Mouse (Mus musculus): ENCODE measurements around the gene Tmeff2. TPM values are rescaled to one million over a fixed set of nuclear protein-coding genes. Genes with fewer than 3 reads are reported as not detected.

Gene Tmeff2
- polyA plus RNA-seq, 1 experiment from 2014 or later, result 11.2 TPM

DNA sequence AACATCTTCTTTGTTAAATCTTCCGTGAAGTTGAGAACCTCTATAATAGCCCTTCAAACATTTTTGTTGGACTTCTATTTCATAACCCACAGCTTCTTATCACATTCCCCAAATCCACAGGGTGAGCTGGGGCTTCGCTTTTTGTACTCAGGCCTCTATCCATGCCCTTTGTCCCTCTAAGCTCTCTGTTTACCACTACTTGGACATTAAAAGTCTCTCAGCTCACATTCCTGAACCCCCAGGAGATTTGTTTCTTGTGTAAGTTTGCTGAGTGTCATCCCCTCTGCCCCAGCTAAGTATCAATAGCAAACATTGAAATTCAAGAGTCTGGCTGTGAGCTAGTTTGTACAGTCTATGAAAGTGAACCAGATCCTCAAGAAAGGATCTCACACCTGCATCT is 90.2 kb downstream of the Tmeff2 start:
- no peak overlapping the region for H3K4me3 ChIP-seq (replicated peaks)
- H3K9ac ChIP-seq, result no peak overlapping the region
- no peaks in the 10 kb centered on the region for H3K27me3 ChIP-seq
- H3K4me1 ChIP-seq, result no peaks in the 10 kb centered on the region
- no peaks in the 10 kb centered on the region for H3K9me3 ChIP-seq
- no peak for ATAC-seq (ENCODE audit: low FRiP score)
- no peak overlapping the region for H3K4me2 ChIP-seq
- 69% methylated on average over 2 of the region's 2 CpGs for WGBS
- H3K36me3 ChIP-seq (replicated peaks), result no peaks in the 10 kb centered on the region
- no peak overlapping the region for H3K27ac ChIP-seq

DNA sequence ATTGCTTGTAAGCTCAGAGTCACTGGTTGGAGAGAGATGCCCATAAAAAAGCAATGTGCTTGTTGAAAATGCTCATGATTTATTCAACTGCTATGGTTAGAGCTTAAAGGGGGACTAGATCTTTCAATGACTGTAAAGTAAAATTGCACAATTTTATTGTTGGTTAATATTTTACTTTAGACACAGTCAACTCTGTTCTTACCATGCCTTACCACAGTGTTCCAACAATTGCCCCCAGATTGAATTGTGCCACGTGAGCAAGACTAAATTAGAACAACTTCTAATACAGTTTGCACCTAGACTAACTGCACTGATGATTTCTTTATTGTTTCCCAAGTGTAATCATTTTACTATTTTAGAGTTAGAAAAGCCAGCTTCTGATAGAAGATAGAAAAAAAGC is 94.1 kb downstream of the Tmeff2 start:
- no peak overlapping the region for H3K4me3 ChIP-seq (replicated peaks)
- no peaks in the 10 kb centered on the region for H3K36me3 ChIP-seq (replicated peaks)
- no peaks in the 10 kb centered on the region for H3K27me3 ChIP-seq
- no peak for ATAC-seq (ENCODE audit: low FRiP score)
- no peaks in the 10 kb centered on the region for H3K9me3 ChIP-seq
- WGBS, result 89% methylated on average over 1 of the region's 1 CpGs
- no peak overlapping the region for H3K9ac ChIP-seq
- H3K27ac ChIP-seq, result no peak overlapping the region
- no peaks in the 10 kb centered on the region for H3K4me1 ChIP-seq
- H3K4me2 ChIP-seq, result no peak overlapping the region

DNA sequence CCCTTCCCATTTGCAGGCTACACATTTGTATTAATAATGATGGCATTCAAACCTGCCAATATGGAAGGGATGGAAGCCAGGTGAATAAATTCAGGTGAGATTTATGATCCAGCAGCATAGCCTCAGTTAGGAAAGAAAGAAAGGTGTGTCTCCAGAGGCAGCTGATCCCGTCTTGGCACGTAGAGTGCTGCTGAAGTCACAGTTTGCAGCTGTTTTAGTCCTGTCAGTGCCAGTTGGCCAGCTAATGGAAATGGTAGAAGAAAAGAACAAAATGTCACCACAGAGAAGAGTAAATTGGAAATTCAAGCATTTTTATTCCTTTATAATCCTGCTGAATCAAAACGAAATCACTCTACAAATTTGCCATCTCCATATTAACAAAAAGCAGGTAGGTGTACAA is 99.3 kb downstream of the Tmeff2 start:
- ATAC-seq (ENCODE audit: low FRiP score), result no peak
- 93% methylated on average over 3 of the region's 3 CpGs for WGBS
- Histone ChIP-seq H3K4me3 (replicated peaks) (no peak overlapping the region), H3K9me3 (no peaks in the 10 kb centered on the region), H3K27ac (no peak overlapping the region), H3K27me3 (no peaks in the 10 kb centered on the region), H3K4me1 (no peaks in the 10 kb centered on the region), H3K36me3 (replicated peaks) (no peaks in the 10 kb centered on the region), H3K9ac (no peak overlapping the region), H3K4me2 (no peak overlapping the region)

DNA sequence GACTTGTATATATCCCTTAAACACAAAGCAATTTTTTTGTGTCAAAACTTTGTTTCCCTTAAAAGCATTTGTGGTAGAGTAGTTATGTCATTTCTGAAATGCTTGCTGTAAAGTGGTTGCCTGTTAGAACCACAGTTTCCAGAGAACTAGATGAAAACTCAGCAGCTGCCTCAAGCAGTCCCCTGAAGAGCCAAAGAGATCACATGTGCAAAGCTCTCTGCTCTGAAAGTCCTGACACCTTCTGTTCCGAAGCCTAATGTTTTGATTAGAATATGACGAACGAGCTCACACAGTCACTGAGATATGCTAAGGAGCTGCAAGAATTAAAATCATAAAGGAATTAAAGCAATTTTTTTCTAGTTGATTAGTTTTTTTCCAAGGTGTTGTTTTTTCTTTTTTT is 107.9 kb downstream of the Tmeff2 start:
- H3K27ac ChIP-seq, result no peak overlapping the region
- WGBS, result 78% methylated on average over 3 of the region's 3 CpGs
- no peak overlapping the region for H3K4me2 ChIP-seq
- H3K36me3 ChIP-seq (replicated peaks), result no peaks in the 10 kb centered on the region
- H3K4me1 ChIP-seq, result no peaks in the 10 kb centered on the region
- no peak overlapping the region for H3K9ac ChIP-seq
- no peaks in the 10 kb centered on the region for H3K27me3 ChIP-seq
- H3K9me3 ChIP-seq, result no peaks in the 10 kb centered on the region
- ATAC-seq (ENCODE audit: low FRiP score), result no peak
- no peak overlapping the region for H3K4me3 ChIP-seq (replicated peaks)

DNA sequence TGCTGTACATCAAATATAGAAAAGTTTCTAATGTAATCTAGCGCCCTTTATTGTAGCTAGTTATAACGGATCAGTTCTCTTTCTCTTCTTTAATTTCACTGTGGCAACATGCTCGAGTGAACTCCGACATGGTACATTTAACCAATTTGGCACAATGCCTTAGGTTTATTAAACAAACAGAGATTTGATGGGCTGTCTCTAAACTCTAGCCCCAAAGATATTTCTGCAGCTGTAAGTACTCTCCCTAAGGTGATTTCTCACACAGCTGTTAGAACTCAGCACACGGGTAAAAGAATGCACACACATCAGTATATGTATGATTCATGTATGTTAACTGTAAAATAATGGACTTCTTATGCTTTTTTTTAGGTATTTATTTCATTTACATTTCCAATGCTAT is 139.8 kb downstream of the Tmeff2 start:
- no peak overlapping the region for H3K27ac ChIP-seq
- no peaks in the 10 kb centered on the region for H3K4me1 ChIP-seq
- H3K4me2 ChIP-seq, result no peak overlapping the region
- H3K27me3 ChIP-seq, result no peaks in the 10 kb centered on the region
- no peaks in the 10 kb centered on the region for H3K36me3 ChIP-seq (replicated peaks)
- 86% methylated on average over 5 of the region's 5 CpGs for WGBS
- no peak overlapping the region for H3K4me3 ChIP-seq (replicated peaks)
- H3K9ac ChIP-seq, result no peak overlapping the region
- ATAC-seq (ENCODE audit: low FRiP score), result no peak
- no peaks in the 10 kb centered on the region for H3K9me3 ChIP-seq

DNA sequence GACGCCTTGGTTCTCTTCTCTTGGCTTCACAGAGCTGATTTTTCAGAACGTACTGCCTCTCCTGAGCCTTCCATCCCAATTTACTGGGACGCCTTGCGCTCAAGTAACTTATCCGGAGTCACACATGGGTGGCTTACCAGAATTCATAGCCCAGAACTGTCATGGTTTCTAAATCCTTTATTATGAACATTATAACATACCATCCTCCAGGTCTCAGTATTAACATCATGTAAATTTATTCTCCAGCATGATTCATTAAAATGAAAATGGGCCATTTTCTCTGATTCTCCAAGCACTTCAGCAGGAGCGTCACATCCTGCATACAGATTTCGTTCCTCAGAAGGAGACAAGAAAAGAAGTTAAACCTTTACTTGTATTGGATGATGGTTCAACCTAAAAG is 144.4 kb downstream of the Tmeff2 start:
- Histone ChIP-seq H3K27ac (no peak overlapping the region), H3K9ac (no peak overlapping the region), H3K4me1 (no peaks in the 10 kb centered on the region), H3K27me3 (no peaks in the 10 kb centered on the region), H3K4me2 (no peak overlapping the region), H3K9me3 (no peaks in the 10 kb centered on the region), H3K36me3 (replicated peaks) (no peaks in the 10 kb centered on the region), H3K4me3 (replicated peaks) (no peak overlapping the region)
- no peak for ATAC-seq (ENCODE audit: low FRiP score)
- 84% methylated on average over 7 of the region's 7 CpGs for WGBS

DNA sequence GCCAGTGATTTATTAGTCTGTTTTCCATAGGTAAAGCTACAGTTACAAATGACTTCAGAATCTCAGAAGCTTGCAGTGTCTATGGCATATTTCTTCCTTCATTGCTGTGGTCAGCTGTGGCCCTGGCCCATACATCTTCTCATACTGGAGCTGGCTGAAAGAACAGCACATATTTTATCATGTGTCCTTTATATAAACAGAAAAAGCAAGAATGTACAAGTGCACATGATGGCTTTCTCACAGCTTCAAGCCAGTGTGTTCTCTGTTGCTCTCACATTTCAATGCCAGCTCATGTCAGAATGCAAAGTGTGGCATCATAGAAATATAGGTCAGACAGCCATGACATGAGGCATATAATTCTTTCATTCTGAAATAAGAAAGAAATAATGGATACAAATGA is 164.1 kb downstream of the Tmeff2 start:
- Histone ChIP-seq H3K9ac (no peak overlapping the region), H3K4me2 (no peak overlapping the region), H3K27me3 (no peaks in the 10 kb centered on the region), H3K36me3 (replicated peaks) (no peaks in the 10 kb centered on the region), H3K9me3 (no peaks in the 10 kb centered on the region), H3K27ac (no peak overlapping the region), H3K4me3 (replicated peaks) (no peak overlapping the region), H3K4me1 (no peaks in the 10 kb centered on the region)
- no peak for ATAC-seq (ENCODE audit: low FRiP score)

DNA sequence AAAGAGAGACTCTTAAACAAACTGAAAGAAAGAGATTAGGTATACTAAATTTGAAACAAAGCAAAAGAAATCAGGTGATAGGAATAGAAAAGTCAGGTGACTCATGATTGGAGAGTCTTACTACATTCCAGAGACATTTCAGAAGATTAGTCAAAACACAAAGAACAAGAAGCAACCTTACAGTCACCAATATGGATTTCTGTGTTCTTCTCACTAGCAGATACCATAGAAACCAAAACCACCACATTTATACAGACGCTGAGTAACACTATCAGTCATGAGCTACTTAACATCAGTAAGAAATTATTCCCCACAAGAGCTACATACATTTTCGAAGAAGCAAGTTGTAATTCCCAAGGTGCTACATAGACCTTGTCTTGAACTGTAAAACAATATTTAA is 165.2 kb downstream of the Tmeff2 start:
- ATAC-seq (ENCODE audit: low FRiP score), result no peak
- Histone ChIP-seq H3K36me3 (replicated peaks) (no peaks in the 10 kb centered on the region), H3K27ac (no peak overlapping the region), H3K9ac (no peak overlapping the region), H3K4me3 (replicated peaks) (no peak overlapping the region), H3K4me2 (no peak overlapping the region), H3K9me3 (no peaks in the 10 kb centered on the region), H3K4me1 (no peaks in the 10 kb centered on the region), H3K27me3 (no peaks in the 10 kb centered on the region)
- WGBS, result 93% methylated on average over 2 of the region's 2 CpGs

DNA sequence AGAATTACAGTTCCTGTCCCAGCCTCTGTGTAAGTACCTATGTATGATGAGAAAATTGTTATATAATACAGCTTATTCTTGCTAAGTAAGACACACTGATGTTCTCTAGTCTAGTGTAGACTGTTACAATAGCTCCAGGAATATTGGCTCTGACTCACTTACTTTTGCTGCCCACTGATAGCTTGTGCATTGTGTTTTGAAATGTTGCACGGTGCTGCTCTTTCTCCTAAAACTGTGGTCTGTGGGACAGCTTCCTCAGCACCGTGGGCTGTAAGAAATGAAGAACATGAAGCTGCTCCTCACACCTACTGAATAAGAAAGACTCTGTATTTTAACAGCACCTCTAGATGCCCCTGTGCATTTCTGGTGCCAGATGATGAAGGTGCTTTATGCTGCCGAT is 168.4 kb downstream of the Tmeff2 start:
- H3K4me3 ChIP-seq (replicated peaks), result no peak overlapping the region
- ATAC-seq (ENCODE audit: low FRiP score), result no peak

DNA sequence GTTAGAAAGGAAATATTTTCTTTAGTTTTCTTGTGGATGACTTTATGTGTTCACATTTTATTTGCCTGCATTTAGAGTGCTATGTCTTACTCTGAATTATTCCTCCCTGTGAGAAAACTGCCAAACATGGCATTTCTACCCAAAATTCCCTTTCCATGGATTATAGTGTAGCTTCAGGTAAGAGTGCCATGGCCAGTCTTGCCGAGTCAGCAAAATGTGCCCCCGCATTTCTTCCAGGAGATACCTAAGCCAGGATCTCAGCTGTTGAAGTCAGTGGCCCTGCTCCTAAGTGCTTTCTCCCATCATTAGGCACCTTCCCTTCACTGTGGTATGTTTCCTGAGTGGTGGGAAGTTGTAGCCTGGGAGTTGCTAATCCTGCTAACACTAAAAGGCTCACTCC is 168.8 kb downstream of the Tmeff2 start:
- no peak for ATAC-seq (ENCODE audit: low FRiP score)
- no peaks in the 10 kb centered on the region for H3K9me3 ChIP-seq
- no peak overlapping the region for H3K9ac ChIP-seq
- no peak overlapping the region for H3K4me2 ChIP-seq
- no peak overlapping the region for H3K4me3 ChIP-seq (replicated peaks)
- no peaks in the 10 kb centered on the region for H3K4me1 ChIP-seq
- no peak overlapping the region for H3K27ac ChIP-seq
- no peaks in the 10 kb centered on the region for H3K27me3 ChIP-seq
- WGBS, result 92% methylated on average over 2 of the region's 2 CpGs
- no peaks in the 10 kb centered on the region for H3K36me3 ChIP-seq (replicated peaks)

More for the DNA sequence above, 168.4 kb downstream of the Tmeff2 start:
- Histone ChIP-seq H3K27ac (no peak overlapping the region), H3K36me3 (replicated peaks) (no peaks in the 10 kb centered on the region), H3K9ac (no peak overlapping the region), H3K4me1 (no peaks in the 10 kb centered on the region), H3K9me3 (no peaks in the 10 kb centered on the region), H3K27me3 (no peaks in the 10 kb centered on the region), H3K4me2 (no peak overlapping the region)
- 87% methylated on average over 3 of the region's 3 CpGs for WGBS

DNA sequence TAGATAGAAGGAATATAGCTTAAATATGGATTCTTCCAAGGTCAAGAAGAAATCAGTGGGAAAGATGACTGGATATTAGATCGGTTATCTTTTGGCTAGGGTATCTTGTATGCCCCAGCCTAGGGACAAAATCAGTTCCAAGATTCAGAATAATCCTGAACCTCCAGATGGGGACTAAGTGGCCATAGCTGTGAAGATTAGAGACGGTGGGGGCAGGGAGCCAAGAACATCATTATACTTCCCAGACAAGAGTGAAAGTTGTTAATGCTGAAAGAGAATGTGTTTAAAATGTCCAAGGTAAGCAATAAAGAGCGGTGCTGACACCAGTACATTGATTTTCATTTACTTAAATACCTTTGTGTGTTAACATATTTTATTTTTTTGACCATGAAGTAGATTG is 173.6 kb downstream of the Tmeff2 start:
- WGBS, result 93% methylated on average over 3 of the region's 3 CpGs
- Histone ChIP-seq H3K4me1 (peaks cover 8% of the 10 kb centered on the region), H3K9ac (no peak overlapping the region), H3K27ac (no peak overlapping the region), H3K4me2 (no peak overlapping the region), H3K36me3 (replicated peaks) (no peaks in the 10 kb centered on the region), H3K9me3 (no peaks in the 10 kb centered on the region), H3K27me3 (no peaks in the 10 kb centered on the region), H3K4me3 (replicated peaks) (no peak overlapping the region)
- ATAC-seq (ENCODE audit: low FRiP score), result no peak

DNA sequence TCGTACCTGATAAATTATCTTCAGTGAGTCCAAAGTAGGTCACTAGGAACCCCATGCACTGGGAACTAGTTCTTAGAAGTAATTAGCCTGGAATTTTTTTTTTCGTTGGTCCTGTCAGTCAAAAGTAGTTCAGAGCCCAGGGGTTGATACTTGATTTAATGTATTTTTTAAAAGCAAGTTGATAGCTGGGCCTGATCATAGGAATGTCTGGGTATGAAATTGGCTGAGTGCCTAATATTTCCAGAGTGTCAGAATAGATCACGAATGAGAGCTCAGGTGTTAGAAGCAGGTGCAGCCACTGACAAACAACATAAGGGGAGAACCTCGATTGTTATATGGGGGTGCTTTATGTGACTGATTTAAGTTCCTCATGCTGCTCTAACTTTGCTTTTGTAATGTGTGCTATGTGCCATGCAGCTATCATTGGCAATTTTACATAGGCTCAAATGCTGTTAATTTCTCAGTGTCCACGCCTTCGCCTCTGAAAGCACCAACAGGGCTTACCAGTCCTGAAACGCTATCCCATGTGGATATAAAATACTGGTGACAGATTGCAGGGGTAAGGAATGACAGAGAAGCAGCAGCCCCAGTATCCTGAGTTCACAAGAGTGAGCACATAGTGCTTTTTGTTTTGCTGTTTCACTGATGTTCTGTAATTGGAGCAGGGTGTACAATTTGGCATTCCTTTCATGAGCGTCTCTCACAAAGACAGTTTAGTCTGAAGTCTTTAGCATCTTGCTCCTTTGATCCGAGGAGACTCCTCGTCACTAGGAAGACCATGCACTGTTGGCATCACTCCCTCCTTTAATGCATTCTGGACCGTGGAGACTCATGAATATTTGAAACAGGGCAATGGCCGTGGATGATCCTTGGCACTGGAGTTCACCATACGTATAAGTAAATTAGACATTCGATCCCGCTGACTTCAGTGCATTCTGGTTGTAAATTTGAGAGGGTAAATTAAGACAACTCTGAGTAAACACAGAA is 175.6 kb downstream of the Tmeff2 start:
- H3K27me3 ChIP-seq, result no peaks in the 10 kb centered on the region
- H3K4me1 ChIP-seq, result peaks cover 8% of the 10 kb centered on the region
- ATAC-seq (ENCODE audit: low FRiP score), result peak; percentile 57; the same call in 1 of the 2 replicates
- 58% methylated on average over 15 of the region's 15 CpGs for WGBS
- H3K9ac ChIP-seq, result no peak overlapping the region
- H3K36me3 ChIP-seq (replicated peaks), result no peaks in the 10 kb centered on the region
- H3K27ac ChIP-seq, result no peak overlapping the region
- no peaks in the 10 kb centered on the region for H3K9me3 ChIP-seq
- no peak overlapping the region for H3K4me2 ChIP-seq
- no peak overlapping the region for H3K4me3 ChIP-seq (replicated peaks)

DNA sequence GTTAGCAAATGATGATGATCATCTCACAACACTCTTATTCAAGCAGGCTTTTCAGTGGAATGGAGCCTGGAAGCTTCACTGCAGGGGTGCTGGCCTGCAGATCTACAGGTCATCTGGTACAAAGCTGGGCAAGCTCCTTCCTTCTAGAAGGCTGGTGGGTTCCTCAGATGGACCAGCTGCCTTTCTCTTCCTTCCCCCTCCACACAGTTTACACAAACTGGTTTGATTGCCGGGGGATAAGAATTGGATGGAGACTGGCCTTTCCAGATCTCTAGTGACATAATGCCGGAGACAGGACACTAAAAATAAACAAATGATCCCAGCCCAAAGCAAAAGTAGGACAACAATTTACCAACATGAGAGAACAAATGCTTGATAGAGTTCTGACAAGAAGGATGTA is 188.5 kb downstream of the Tmeff2 start:
- Histone ChIP-seq H3K9me3 (no peaks in the 10 kb centered on the region), H3K4me3 (replicated peaks) (no peak overlapping the region), H3K4me2 (no peak overlapping the region), H3K27me3 (no peaks in the 10 kb centered on the region), H3K36me3 (replicated peaks) (no peaks in the 10 kb centered on the region), H3K27ac (no peak overlapping the region), H3K4me1 (no peaks in the 10 kb centered on the region), H3K9ac (no peak overlapping the region)
- no peak for ATAC-seq (ENCODE audit: low FRiP score)
- 87% methylated on average over 2 of the region's 2 CpGs for WGBS

All from forebrain, embryonic 12.5 days (tissue).